ENCODE assay signal across 8 mouse cellular contexts in genomic region chr2:170520321-170520971, GRCm38 (mm10).
A peak's percentile ranks its signal among the peaks of the same experiment; 100 is the strongest.
DNase-seq lines count a peak whose midpoint lies in the region.

No protein-coding gene starts in this region.

- peak; percentile 48 to 55 for DNase-seq in cerebellum, adult 18-20 months
- no peak for DNase-seq in cerebellum, adult 9-11 months
- DNase-seq in CD4-positive helper T cell, adult 2 months (ENCODE audit: low read depth, low spot score): peak; percentile 47
- peak; percentile 40 for DNase-seq in c-Kit-positive CD71-positive TER-119-negative erythroid progenitor cells, embryonic 14.5 days (ENCODE audit: low read depth)
- DNase-seq in frontal cortex, postnatal 36 days (ENCODE audit: low spot score in 2 of 2): peak; percentile 39 to 62
- peak; percentile 56 to 83 for DNase-seq in kidney, postnatal 36 days
- peak; percentile 62 for DNase-seq in lung, postnatal 14 days
- DNase-seq in skeletal muscle tissue, adult 2 months (ENCODE audit: low read depth, low spot score): peak; percentile 28
